Mouse (Mus musculus): ENCODE data around the gene 1700113H08Rik.

DNA sequence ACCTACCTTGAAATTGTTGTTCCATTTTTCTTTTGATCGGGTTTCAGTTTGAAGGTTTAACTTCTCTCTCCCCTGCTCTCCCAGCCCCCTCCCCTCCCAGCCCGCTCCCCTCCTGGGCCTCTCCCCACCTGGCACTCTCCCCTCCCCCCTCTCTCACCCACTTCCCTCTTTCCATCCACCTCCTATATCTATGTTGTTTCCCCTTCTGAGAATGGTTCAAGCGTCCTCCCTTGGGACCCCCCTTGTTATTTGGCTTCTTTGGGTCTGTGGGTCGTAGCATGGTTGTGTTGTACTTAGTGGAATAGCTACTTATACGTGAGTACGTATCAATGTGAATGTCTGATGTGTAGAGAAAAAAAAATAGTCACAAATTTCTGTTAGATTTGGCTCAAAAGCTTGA lies 40.9 kb downstream of the 1700113H08Rik start:
- TF ChIP-seq MYOD1 (IDR thresholded peaks at IDR 0.05; ENCODE audit: control insufficient read depth in 1 of 3, insufficient read length in 2 of 3, low read depth in 2 of 3) (no peak), USF1 (IDR thresholded peaks at IDR 0.05; ENCODE audit: low read depth) (no peak), POLR2A (IDR thresholded peaks at IDR 0.05; ENCODE audit: insufficient read length, low read depth) (no peak), E2F4 (IDR thresholded peaks at IDR 0.05; ENCODE audit: insufficient read depth) (no peak)
